Mouse (Mus musculus) heart, embryonic 12.5 days (tissue): Measurements from ENCODE around the gene Qk. TPM values are rescaled to one million over a fixed set of nuclear protein-coding genes. Genes with fewer than 3 reads are reported as not detected.

ENCODE experiments used
- ATAC-seq: fragments of 200-750 bp; cut with Nextera tagmentation; 2 replicates; pipeline ENCODE4 v1.8.0; 2017; ENCODE audit warnings: moderate TSS enrichment, moderate library complexity; ENCODE audit not compliant: insufficient number of reproducible peaks, low FRiP score
- H3K27ac ChIP-seq: fragments of 300-500 bp; sonication (generic); 2 replicates; pipeline ENCODE4 v1.5.1; 2016; ENCODE audit warnings: mild to moderate bottlenecking, moderate library complexity; ENCODE audit not compliant: poor library complexity, severe bottlenecking
- H3K27me3 ChIP-seq: fragments of 300-500 bp; sonication (generic); replicated peaks from 2 replicates; pipeline ENCODE4 v1.6.1; 2016; ENCODE audit warnings: mild to moderate bottlenecking, moderate library complexity
- H3K36me3 ChIP-seq: fragments of 300-500 bp; sonication (generic); 2 replicates; pipeline ENCODE4 v1.6.1; 2016; ENCODE audit warnings: mild to moderate bottlenecking, moderate library complexity
- H3K4me1 ChIP-seq: fragments of 300-500 bp; sonication (generic); replicated peaks from 2 replicates; pipeline ENCODE4 v1.6.1; 2016; ENCODE audit warnings: mild to moderate bottlenecking
- H3K4me2 ChIP-seq: fragments of 300-500 bp; sonication (generic); 2 replicates; pipeline ENCODE4 v1.6.1; 2016; ENCODE audit warnings: mild to moderate bottlenecking, moderate library complexity
- H3K4me3 ChIP-seq: fragments of 300-500 bp; sonication (generic); 2 replicates; pipeline ENCODE4 v1.5.1; 2016; ENCODE audit warnings: mild to moderate bottlenecking
- H3K9ac ChIP-seq: fragments of 300-500 bp; sonication (generic); 2 replicates; pipeline ENCODE4 v1.6.1; 2016; ENCODE audit warnings: mild to moderate bottlenecking, moderate library complexity
- H3K9me3 ChIP-seq: fragments of 300-500 bp; sonication (generic); replicated peaks from 2 replicates; pipeline ENCODE4 v1.6.1; 2016; ENCODE audit warnings: mild to moderate bottlenecking, moderate library complexity
- WGBS: fragments of 180-500 bp; shearing (Covaris S2); methylation state at CpG from one replicate; pipeline ENCODE4 v1.1.7; 2016; 5-methylcytosine and 5-hydroxymethylcytosine counted together
- polyA plus RNA-seq: library from polyadenylated mRNA; unstranded; fragments of >200 nt; fragmentation: Nextera tagmentation; extraction: Ambion mirVana; gene quantifications from 2 replicates; pipeline ENCODE4 v1.2.1, GENCODE M21; 2016

Qk gene
- polyA plus RNA-seq, 1 experiment from 2014 or later, result 41.5 TPM

GRCm38 (mm10) chr17:10251252-10251958 lies 68.2 kb downstream of the Qk start:
- Histone ChIP-seq H3K4me2 (no peak overlapping the region), H3K9me3 (no peaks in the 10 kb centered on the region), H3K27ac (no peak overlapping the region), H3K27me3 (no peaks in the 10 kb centered on the region), H3K36me3 (peaks cover 3% of the 10 kb centered on the region), H3K4me3 (no peak overlapping the region), H3K4me1 (peaks cover 23% of the 10 kb centered on the region), H3K9ac (no peak overlapping the region)
- whole genome bisulfite sequencing, result 72% methylated on average over 4 of the region's 4 CpGs
- no peak for ATAC-seq

- Histone ChIP-seq H3K9ac (no peak overlapping the region), H3K27ac (peak overlapping the region; percentile 27; the same call in 1 of the 2 replicates), H3K4me1 (peaks cover 18% of the 10 kb centered on the region), H3K4me3 (no peak overlapping the region), H3K36me3 (peaks cover 7% of the 10 kb centered on the region; the same call in 1 of the 2 replicates), H3K4me2 (no peak overlapping the region), H3K9me3 (no peaks in the 10 kb centered on the region), H3K27me3 (no peaks in the 10 kb centered on the region)
- no peak for ATAC-seq
- WGBS, result 73% methylated on average over 1 of the region's 1 CpGs
Measured at GRCm38 (mm10) chr17:10240081-10240480, 79.6 kb downstream of the Qk start.

- H3K36me3 ChIP-seq, result peaks cover 10% of the 10 kb centered on the region; the same call in 1 of the 2 replicates
- H3K9me3 ChIP-seq, result no peaks in the 10 kb centered on the region
- no peak overlapping the region for H3K4me3 ChIP-seq
- no peak overlapping the region for H3K27ac ChIP-seq
- no peak overlapping the region for H3K4me2 ChIP-seq
- ATAC-seq, result no peak
- 70% methylated on average over 2 of the region's 2 CpGs for WGBS
- H3K4me1 ChIP-seq, result peaks cover 10% of the 10 kb centered on the region; the same call in 1 of the 2 replicates
- H3K9ac ChIP-seq, result no peak overlapping the region
- no peaks in the 10 kb centered on the region for H3K27me3 ChIP-seq
Measured at GRCm38 (mm10) chr17:10236595-10236994, 83.1 kb downstream of the Qk start.

GRCm38 (mm10) chr17:10232406-10232805 lies 87.2 kb downstream of the Qk start:
- H3K4me2 ChIP-seq, result no peak overlapping the region
- H3K9ac ChIP-seq, result no peak overlapping the region
- ATAC-seq, result no peak
- WGBS, result 90% methylated on average over 3 of the region's 3 CpGs
- no peak overlapping the region for H3K27ac ChIP-seq
- H3K36me3 ChIP-seq, result peaks cover 9% of the 10 kb centered on the region; the same call in 1 of the 2 replicates
- H3K4me1 ChIP-seq, result peaks cover 11% of the 10 kb centered on the region
- H3K4me3 ChIP-seq, result no peak overlapping the region
- no peaks in the 10 kb centered on the region for H3K9me3 ChIP-seq
- no peaks in the 10 kb centered on the region for H3K27me3 ChIP-seq

- no peak for ATAC-seq
- Histone ChIP-seq H3K4me1 (peaks cover 15% of the 10 kb centered on the region), H3K4me2 (no peak overlapping the region), H3K9ac (no peak overlapping the region), H3K9me3 (no peaks in the 10 kb centered on the region), H3K4me3 (no peak overlapping the region), H3K27ac (no peak overlapping the region), H3K27me3 (no peaks in the 10 kb centered on the region), H3K36me3 (0 out of 2 replicates have a peak, but pooled peaks cover 2% of the 10 kb centered on the region)
- WGBS, result 77% methylated on average over 3 of the region's 3 CpGs
Measured at GRCm38 (mm10) chr17:10227798-10228538, 91.7 kb downstream of the Qk start.

GRCm38 (mm10) chr17:10216164-10216563 lies 103.5 kb downstream of the Qk start:
- Histone ChIP-seq H3K9me3 (no peaks in the 10 kb centered on the region), H3K9ac (no peak overlapping the region), H3K4me3 (no peak overlapping the region), H3K27ac (no peak overlapping the region), H3K27me3 (no peaks in the 10 kb centered on the region), H3K4me1 (0 out of 2 replicates have a peak, but pooled peaks cover 3% of the 10 kb centered on the region), H3K36me3 (peaks cover 17% of the 10 kb centered on the region), H3K4me2 (no peak overlapping the region)
- 91% methylated on average over 5 of the region's 5 CpGs for WGBS
- ATAC-seq, result no peak

GRCm38 (mm10) chr17:10209154-10209777 lies 110.4 kb downstream of the Qk start:
- Histone ChIP-seq H3K36me3 (peaks cover 21% of the 10 kb centered on the region), H3K4me2 (no peak overlapping the region), H3K9me3 (no peaks in the 10 kb centered on the region), H3K4me3 (no peak overlapping the region), H3K27ac (no peak overlapping the region), H3K9ac (no peak overlapping the region), H3K4me1 (0 out of 2 replicates have a peak, but pooled peaks cover 3% of the 10 kb centered on the region), H3K27me3 (no peaks in the 10 kb centered on the region)
- ATAC-seq, result no peak
- WGBS, result 64% methylated on average over 12 of the region's 12 CpGs

GRCm38 (mm10) chr17:10198662-10199061 lies 121.0 kb downstream of the Qk start:
- no peak overlapping the region for H3K9ac ChIP-seq
- WGBS, result 82% methylated on average over 2 of the region's 2 CpGs
- no peaks in the 10 kb centered on the region for H3K4me1 ChIP-seq
- no peak overlapping the region for H3K4me3 ChIP-seq
- H3K27ac ChIP-seq, result no peak overlapping the region
- no peak overlapping the region for H3K4me2 ChIP-seq
- H3K9me3 ChIP-seq, result no peaks in the 10 kb centered on the region
- no peak for ATAC-seq
- peaks cover 43% of the 10 kb centered on the region for H3K36me3 ChIP-seq
- H3K27me3 ChIP-seq, result no peaks in the 10 kb centered on the region

GRCm38 (mm10) chr17:10198231-10198630 lies 121.4 kb downstream of the Qk start:
- ATAC-seq, result no peak
- Histone ChIP-seq H3K4me1 (no peaks in the 10 kb centered on the region), H3K27ac (no peak overlapping the region), H3K36me3 (peaks cover 43% of the 10 kb centered on the region), H3K9me3 (no peaks in the 10 kb centered on the region), H3K27me3 (no peaks in the 10 kb centered on the region), H3K9ac (no peak overlapping the region), H3K4me3 (no peak overlapping the region), H3K4me2 (no peak overlapping the region)
- WGBS, result 93% methylated on average over 3 of the region's 3 CpGs

- no peaks in the 10 kb centered on the region for H3K9me3 ChIP-seq
- WGBS, result 89% methylated on average over 6 of the region's 6 CpGs
Measured at GRCm38 (mm10) chr17:10195703-10196102, 124.0 kb downstream of the Qk start.

GRCm38 (mm10) chr17:10190857-10191256 lies 128.8 kb downstream of the Qk start:
- no peak for ATAC-seq
- 62% methylated on average over 1 of the region's 1 CpGs for WGBS
- H3K9me3 ChIP-seq, result no peaks in the 10 kb centered on the region
- peaks cover 9% of the 10 kb centered on the region for H3K36me3 ChIP-seq
- no peaks in the 10 kb centered on the region for H3K4me1 ChIP-seq
- H3K4me3 ChIP-seq, result no peak overlapping the region
- H3K9ac ChIP-seq, result no peak overlapping the region
- no peak overlapping the region for H3K4me2 ChIP-seq
- H3K27me3 ChIP-seq, result no peaks in the 10 kb centered on the region
- no peak overlapping the region for H3K27ac ChIP-seq

More at GRCm38 (mm10) chr17:10195703-10196102, 124.0 kb downstream of the Qk start:
- Histone ChIP-seq H3K27me3 (no peaks in the 10 kb centered on the region), H3K4me1 (no peaks in the 10 kb centered on the region), H3K27ac (no peak overlapping the region), H3K4me3 (no peak overlapping the region), H3K9ac (no peak overlapping the region), H3K36me3 (peaks cover 34% of the 10 kb centered on the region), H3K4me2 (no peak overlapping the region)
- ATAC-seq, result no peak
